Mouse (Mus musculus): ENCODE data around the gene Ak1.

Ak1 gene

GRCm38 (mm10) chr2:32621517-32621859 is at the start of gene Ak1:
Ak1 (plus strand) TSS chr2:32621758.
- DNase-seq = no peak

- no peak for DNase-seq
Observed at GRCm38 (mm10) chr2:32572196-32572595, 49.4 kb upstream of the Ak1 start.

- no peak for DNase-seq
Observed at GRCm38 (mm10) chr2:32574497-32574896, 47.1 kb upstream of the Ak1 start, which contains the start of gene Pip5kl1. Pip5kl1 (plus strand) TSS chr2:32574797.

- peak; percentile 44 for DNase-seq
Observed at GRCm38 (mm10) chr2:32574901-32575585, 46.5 kb upstream of the Ak1 start.

GRCm38 (mm10) chr2:32575586-32576160 is 45.9 kb upstream of the Ak1 start, which contains the start of gene 9430097D07Rik:
9430097D07Rik (minus strand) TSS chr2:32575684.
- peak; percentile 58 for DNase-seq

- DNase-seq = no peak
Observed at GRCm38 (mm10) chr2:32576532-32576931, 45.0 kb upstream of the Ak1 start.

GRCm38 (mm10) chr2:32578146-32579046 is 43.2 kb upstream of the Ak1 start:
- no peak for DNase-seq

- DNase-seq = peak; percentile 57
Observed at GRCm38 (mm10) chr2:32581450-32582095, 40.0 kb upstream of the Ak1 start.

GRCm38 (mm10) chr2:32582830-32583799 is 38.4 kb upstream of the Ak1 start:
- DNase-seq = peak; percentile 78

- no peak for DNase-seq
Observed at GRCm38 (mm10) chr2:32585149-32585714, 36.3 kb upstream of the Ak1 start.

GRCm38 (mm10) chr2:32586871-32587351 is 34.6 kb upstream of the Ak1 start, which contains the start of gene St6galnac4:
St6galnac4 (plus strand) TSS chr2:32587095.
- peak; percentile 94 for DNase-seq

- DNase-seq = no peak
Observed at GRCm38 (mm10) chr2:32587731-32588321, 33.7 kb upstream of the Ak1 start.

- DNase-seq = no peak
Observed at GRCm38 (mm10) chr2:32589213-32589795, 32.3 kb upstream of the Ak1 start.

- DNase-seq = no peak
Observed at GRCm38 (mm10) chr2:32590224-32590623, 31.3 kb upstream of the Ak1 start.

GRCm38 (mm10) chr2:32591249-32591648 is 30.3 kb upstream of the Ak1 start:
- no peak for DNase-seq

- no peak for DNase-seq
Observed at GRCm38 (mm10) chr2:32596725-32597124, 24.8 kb upstream of the Ak1 start.

GRCm38 (mm10) chr2:32597248-32597647 is 24.3 kb upstream of the Ak1 start:
- no peak for DNase-seq

GRCm38 (mm10) chr2:32597699-32598098 is 23.9 kb upstream of the Ak1 start:
- no peak for DNase-seq

- no peak for DNase-seq
Observed at GRCm38 (mm10) chr2:32598506-32598905, 23.1 kb upstream of the Ak1 start.

- DNase-seq = no peak
Observed at GRCm38 (mm10) chr2:32599409-32599808, 22.1 kb upstream of the Ak1 start, which contains the start of gene St6galnac6. St6galnac6 (plus strand) TSS chr2:32599709.

Measured in liver (tissue).